Mouse (Mus musculus) ES-CJ7 (cell line): Measurements from ENCODE around the gene Ccnd1.

Source experiments
- DNase-seq: peaks from one replicate; pipeline ENCODE4 v3.0.0; 2011; ENCODE audit warnings: low read depth, low spot score

The Ccnd1 gene

GRCm38 (mm10) chr7:144907793-144908192, 31.9 kb downstream of the Ccnd1 start:
- DNase-seq = peak; percentile 86

- peak; percentile 73 for DNase-seq
These were observed 32.9 kb downstream of the Ccnd1 start for GRCm38 (mm10) chr7:144906708-144907397.

DNA sequence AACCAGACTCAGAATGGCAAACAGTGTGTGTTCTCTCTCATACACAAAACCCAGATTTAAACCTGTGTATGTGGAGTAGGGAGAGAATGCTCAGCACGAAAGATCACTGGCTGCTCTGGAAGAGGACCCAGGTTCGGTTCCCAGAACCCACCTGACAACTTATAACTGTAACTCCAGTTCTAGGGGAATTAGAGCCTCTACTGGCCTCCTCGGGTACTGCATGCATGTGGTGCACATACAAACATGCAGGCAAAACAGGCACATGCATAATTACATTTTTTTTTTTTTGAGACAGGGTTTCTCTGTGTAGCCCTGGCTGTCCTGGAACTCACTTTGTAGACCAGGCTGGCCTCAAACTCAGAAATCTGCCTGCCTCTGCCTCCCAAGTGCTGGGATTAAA, 34.2 kb downstream of the Ccnd1 start:
- peak; percentile 63 for DNase-seq

DNA sequence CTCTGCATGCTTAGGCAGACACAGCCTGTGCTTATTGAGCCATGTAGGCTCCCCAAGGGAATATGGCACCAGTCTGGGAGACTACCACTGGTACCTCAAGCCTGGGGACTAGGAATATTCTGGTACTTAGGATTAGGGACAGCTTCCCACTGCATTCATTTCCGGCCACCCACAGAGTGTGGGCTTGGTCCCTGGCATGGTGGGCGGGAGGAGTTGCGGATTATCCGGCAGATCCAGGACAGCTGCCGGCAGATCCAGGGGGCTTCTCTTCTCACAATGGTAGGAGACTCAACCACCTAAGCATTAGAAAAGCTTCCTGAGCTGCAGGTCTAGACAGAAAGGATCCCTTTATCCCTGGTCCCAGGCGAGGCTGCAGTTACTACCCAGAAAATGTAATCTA, 41.2 kb downstream of the Ccnd1 start:
- DNase-seq = peak; percentile 37

- peak; percentile 52 for DNase-seq
These were observed 43.2 kb downstream of the Ccnd1 start, which contains the start of gene Fgf15 for GRCm38 (mm10) chr7:144896294-144897218. Gene Fgf15 (plus strand): TSS chr7:144896531.

- peak; percentile 91 for DNase-seq
These were observed 44.2 kb downstream of the Ccnd1 start for GRCm38 (mm10) chr7:144895305-144896111.

DNA sequence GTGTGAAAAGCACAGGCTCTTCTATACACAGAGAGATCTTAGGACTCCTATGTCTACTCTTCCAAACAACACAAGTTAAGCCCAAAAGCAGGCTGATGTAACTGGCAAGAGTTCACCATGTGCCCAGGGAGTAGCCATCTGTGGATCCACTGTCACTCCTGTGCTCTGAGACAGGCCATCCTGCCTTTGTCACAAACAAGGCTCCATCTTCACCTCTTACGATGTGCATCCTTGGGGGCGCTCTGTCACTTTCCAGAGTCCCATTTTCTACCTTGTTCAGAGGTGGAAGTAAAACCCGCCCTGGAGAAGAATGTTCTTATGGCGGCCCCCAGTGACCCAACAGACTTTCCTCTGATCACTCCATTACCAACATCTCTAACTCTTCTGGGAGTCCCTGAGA, 45.0 kb downstream of the Ccnd1 start:
- no peak for DNase-seq

GRCm38 (mm10) chr7:144894191-144894590, 45.5 kb downstream of the Ccnd1 start:
- DNase-seq = peak; percentile 52

DNA sequence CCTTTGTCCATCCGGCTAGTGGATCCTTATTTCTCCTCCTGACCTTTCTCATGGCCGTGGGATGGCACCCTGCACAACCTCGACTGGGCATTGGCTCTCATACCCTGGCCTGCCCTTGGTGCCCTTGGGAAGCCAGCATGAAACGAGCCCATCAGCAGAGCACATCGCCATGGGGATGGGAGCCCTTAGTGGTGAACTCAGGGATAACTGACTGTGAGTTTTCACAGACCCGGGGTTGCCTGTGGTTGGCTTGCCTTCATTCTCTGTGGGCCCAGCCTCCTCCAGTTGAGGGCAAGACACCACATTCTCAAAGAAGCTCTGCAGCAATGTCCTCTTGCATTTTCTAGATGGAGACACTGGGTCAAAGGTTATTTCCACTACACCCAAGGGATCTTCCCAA, 47.4 kb downstream of the Ccnd1 start:
- peak; percentile 43 for DNase-seq

DNA sequence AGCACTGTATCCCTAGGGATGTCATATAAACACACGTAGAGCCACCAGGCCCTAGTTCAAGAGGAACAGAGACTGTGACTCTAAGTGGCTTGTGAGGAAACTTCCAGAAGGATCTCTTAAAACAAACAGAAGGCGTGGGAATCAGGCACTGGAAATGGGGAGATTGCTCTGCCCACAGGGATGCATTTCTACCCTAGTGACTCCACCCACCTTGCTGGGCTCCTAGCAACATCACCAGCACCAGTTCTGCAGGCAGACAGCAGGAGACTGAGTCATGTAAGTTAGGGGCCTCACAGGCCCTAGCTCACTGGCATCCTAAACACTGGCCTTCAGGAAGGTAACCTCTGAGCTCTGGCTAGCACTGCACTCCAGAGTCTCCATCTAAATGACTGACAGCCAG, 47.9 kb downstream of the Ccnd1 start:
- DNase-seq = no peak

GRCm38 (mm10) chr7:144890661-144891060, 49.1 kb downstream of the Ccnd1 start:
- DNase-seq = peak; percentile 52

DNA sequence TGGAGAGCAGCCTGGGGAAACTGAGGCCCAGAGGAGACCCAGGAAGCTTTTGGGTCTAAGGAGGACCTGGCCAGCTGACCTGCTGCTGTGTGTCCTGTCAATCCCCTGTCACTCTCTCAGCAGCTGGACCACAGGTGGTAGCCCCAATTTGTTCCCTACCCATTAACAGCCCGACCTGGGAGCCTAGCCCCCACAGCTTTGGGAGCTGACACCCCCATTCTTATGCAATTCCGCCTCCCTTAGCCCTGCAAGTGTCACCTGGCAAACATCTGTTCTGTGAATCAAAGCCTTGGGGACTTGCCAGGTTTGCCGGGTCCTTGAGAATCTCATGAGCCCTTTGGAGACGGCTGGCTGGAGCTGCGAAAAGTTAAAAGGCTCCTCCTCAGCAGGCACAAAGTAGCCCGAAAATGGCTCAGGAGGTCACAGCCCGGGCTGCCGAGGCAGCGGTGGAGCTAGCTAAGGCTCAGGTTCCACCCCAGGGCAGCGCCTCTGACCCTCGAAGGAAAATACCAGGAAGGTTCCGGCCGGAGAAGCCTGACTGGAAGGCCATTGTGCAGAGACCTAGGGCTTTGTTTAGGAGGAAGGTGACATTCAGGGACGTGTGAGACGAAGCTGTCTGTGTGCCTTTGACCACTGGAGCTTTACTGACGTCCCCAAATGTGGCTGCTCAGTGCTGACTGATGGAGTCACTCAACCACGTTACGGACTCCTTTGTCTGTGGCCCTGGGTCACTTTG, 51.0 kb downstream of the Ccnd1 start:
- DNase-seq = peak; percentile 73

DNA sequence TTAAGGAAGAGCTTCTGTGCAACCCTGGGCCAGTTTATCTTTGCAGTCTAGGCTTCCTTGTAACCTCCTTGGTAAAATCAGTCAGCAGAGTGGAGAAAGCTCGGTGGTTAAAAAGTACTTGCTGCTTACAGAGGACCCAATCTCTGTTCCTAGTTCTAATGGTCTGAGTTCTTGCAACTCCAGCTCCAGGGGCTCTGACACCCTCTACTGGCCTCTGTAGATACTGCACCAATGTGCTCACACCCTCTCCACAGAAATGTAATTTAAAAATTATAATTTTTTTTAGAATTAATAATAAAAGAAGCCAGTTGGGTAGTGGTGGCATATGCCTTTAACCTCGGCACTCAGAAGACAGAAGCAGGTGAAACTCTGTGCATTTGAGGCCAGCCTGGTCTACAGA, 52.1 kb downstream of the Ccnd1 start:
- peak; percentile 67 for DNase-seq

DNA sequence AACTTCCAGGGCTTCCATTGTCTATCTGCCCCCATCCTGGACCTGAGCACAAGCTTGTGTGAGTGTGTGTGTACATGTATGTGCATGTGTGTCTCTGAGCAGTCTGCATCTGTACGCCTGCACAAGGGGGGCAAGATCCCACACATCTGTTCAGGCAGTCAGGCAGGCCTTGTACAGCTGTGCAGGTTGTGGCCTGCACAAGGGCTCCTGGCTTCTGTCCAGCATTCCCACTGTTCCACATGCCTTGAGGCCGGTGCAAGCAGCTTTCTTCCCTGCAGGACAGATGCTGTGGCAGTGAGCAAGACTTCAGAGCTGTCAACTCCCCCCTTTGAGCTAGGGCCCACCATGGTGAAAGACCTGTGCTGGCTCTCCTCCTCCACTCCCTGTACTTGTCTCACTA, 56.6 kb downstream of the Ccnd1 start:
- DNase-seq = no peak
